Comparison of ENCODE assay signal across 21 mouse cellular contexts in genomic region chr16:92741342-92741741, GRCm38 (mm10).
DNase-seq lines count a peak whose midpoint lies in the region; ATAC-seq and TF ChIP-seq lines count a peak whose summit lies in the region.
"Had no signal": no experiment of that assay in that cellular context is flagged by ENCODE, and none has a peak within 500 bp of the region (broad histone marks: within the 10 kb centered on the region; RNA-seq: fewer than 3 reads in every experiment).

No protein-coding gene starts in this region.

- H3K4me1 ChIP-seq in megakaryocyte, embryonic 14.5 days = peaks cover 96% of the 10 kb centered on the region
- H3K4me1 ChIP-seq in thymus, adult 2 months (replicated peaks; ENCODE audit: control insufficient read depth, insufficient read depth, low read length) = peaks cover 60% of the 10 kb centered on the region

- no peak for ATAC-seq in megakaryocyte, adult 5-6 weeks (ENCODE audit: poor library complexity, severe bottlenecking)
- ATAC-seq in CD4-positive, CD25-positive, alpha-beta regulatory T cell, adult 4 months = no peak
- ATAC-seq: forebrain, embryonic 14.5 days had no signal

- no peak for TF ChIP-seq CTCF in thymus, adult 2 months (IDR thresholded peaks at IDR 0.05; ENCODE audit: borderline replicate concordance, control insufficient read depth, extremely low read depth, insufficient read depth, low read length, poor library complexity)

- H3K27ac ChIP-seq in thymus, adult 2 months (ENCODE audit: control insufficient read depth, insufficient read depth, low read length) = peak overlapping the region; percentile 87
- H3K27ac ChIP-seq: gastrocnemius, adult 2 months; hindbrain, embryonic 12.5 days; hindbrain, embryonic 15.5 days had no signal

- WGBS in thymus, adult 2 months = 26% methylated on average over 8 of the region's 8 CpGs

- H3K36me3 ChIP-seq in megakaryocyte, embryonic 14.5 days (replicated peaks; ENCODE audit: low read length) = peaks cover 91% of the 10 kb centered on the region
- no peaks in the 10 kb centered on the region for H3K36me3 ChIP-seq in thymus, adult 2 months (ENCODE audit: control insufficient read depth, insufficient read depth, low read length)
- H3K36me3 ChIP-seq: hindbrain, embryonic 12.5 days; hindbrain, embryonic 15.5 days had no signal

- DNase-seq in thymus, adult 2 months = peak; percentile 77
- peak; percentile 88 for DNase-seq in thymus, postnatal 14 days
- peak; percentile 81 for DNase-seq in thymus, postnatal 4 days
- no peak for DNase-seq in adrenal gland, adult (ENCODE audit: inconsistent age in 2 of 2, low spot score in 1 of 2)
- no peak for DNase-seq in frontal cortex, postnatal 10 days (ENCODE audit: low spot score in 2 of 2)
- DNase-seq: adrenal gland, adult 8-10 months; adrenal gland, postnatal 25 days; B cell, adult 2 months; cerebellum, adult 11-12 months; cerebellum, adult 8-10 months; cerebellum, postnatal 10 days; cerebellum, postnatal 36 days; embryo, embryonic 11 days; gastrocnemius, adult 2 months; gastrocnemius, postnatal 36 days had no signal

- peak; percentile 51; the same call in 1 of the 2 replicates for TF ChIP-seq POLR2A in thymus, adult 2 months (IDR thresholded peaks at IDR 0.05; ENCODE audit: control insufficient read depth, extremely low read depth, insufficient read depth, low read length, poor library complexity)

- H3K27me3 ChIP-seq in megakaryocyte, embryonic 14.5 days (replicated peaks) = no peaks in the 10 kb centered on the region
- H3K27me3 ChIP-seq in thymus, adult 2 months (ENCODE audit: control insufficient read depth, insufficient read depth, low read length) = no peaks in the 10 kb centered on the region
- H3K27me3 ChIP-seq: hindbrain, embryonic 12.5 days; hindbrain, embryonic 15.5 days had no signal

- peak overlapping the region; percentile 35 for H3K4me3 ChIP-seq in megakaryocyte, embryonic 14.5 days (replicated peaks)
- no peak overlapping the region for H3K4me3 ChIP-seq in thymus, adult 2 months (ENCODE audit: control insufficient read depth, insufficient read depth, low read length)
- H3K4me3 ChIP-seq: gastrocnemius, adult 2 months; hindbrain, embryonic 12.5 days; hindbrain, embryonic 15.5 days had no signal

- H3K9me3 ChIP-seq in megakaryocyte, embryonic 14.5 days = no peaks in the 10 kb centered on the region
- H3K9me3 ChIP-seq: hindbrain, embryonic 12.5 days; hindbrain, embryonic 15.5 days had no signal

Comparison
In these comparisons a context has a peak if more than half of its experiments do, and no peak if none do; other contexts are left out.
1. DNase-seq: peak in thymus, adult 2 months (single experiment), thymus, postnatal 14 days (single experiment) and thymus, postnatal 4 days (single experiment); none in adrenal gland, adult (0 of 2) and frontal cortex, postnatal 10 days (0 of 2).